In the genomic region with DNA sequence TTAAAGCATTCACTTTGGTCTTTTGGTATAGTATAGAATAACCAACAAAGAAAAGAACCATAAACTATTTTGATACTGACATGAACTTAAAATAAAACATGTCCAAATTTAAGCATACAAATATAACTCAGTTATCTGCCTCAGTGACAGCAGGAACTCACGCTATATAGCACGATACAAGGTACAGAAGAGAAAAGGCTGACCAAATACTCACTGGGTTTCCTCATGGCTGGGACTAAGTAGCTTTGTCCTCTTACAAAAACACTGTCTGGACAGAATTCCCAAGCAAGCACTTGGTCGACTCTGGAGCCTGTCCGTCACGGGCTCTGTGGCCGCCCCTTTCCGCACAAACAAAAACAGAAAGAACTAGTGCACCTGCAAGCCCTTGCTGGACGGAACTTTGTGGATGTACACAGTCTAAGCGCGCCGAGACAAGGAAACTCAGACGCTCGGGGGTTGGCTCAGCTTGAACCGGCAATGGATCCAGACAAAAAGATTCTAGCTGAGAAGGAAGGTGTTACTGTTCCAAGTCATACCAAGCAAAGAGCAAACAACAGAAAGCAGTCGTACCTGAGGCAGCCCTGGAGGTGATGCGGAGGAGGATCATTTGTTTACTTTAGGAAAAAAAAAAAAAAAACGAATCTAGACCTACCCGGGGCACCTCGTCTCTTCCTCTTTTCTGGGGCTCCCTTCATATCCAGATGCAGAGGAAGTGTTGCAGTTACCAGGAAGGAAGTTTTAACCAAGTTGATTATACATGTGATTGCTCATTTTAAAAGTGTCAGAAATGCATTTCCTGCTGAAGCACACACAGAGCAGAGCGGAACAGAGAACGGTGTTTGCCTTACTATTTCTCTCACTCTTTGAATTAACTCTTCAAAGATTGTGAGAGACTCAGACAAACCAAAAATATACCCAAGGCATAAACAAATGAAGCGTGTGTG, we compare ENCODE assay signal across 8 mouse cellular contexts. TPM values are rescaled to one million over a fixed set of nuclear protein-coding genes. Genes with fewer than 3 reads are reported as not detected.
DNase-seq lines count a peak whose midpoint lies in the region; ATAC-seq and TF ChIP-seq lines count a peak whose summit lies in the region.

A gene (minus strand): TSS at position 712 of the 944 bp plus-strand sequence.

- no peaks in the 10 kb centered on the region for H3K9me3 ChIP-seq in intestine, embryonic 15.5 days
- no peaks in the 10 kb centered on the region for H3K9me3 ChIP-seq in lung, postnatal 0 days (ENCODE audit: low read length)

- intact Hi-C loops in gastrocnemius, postnatal 14 days (cut with DNase I; ENCODE audit: low total_unique reads) = no loop called here

- peak; percentile 41; the same call in 1 of the 2 replicates for ATAC-seq in intestine, embryonic 15.5 days
- peak; percentile 57 for ATAC-seq in lung, postnatal 0 days

- no peak within 1 kb of the TSS for H3K9ac ChIP-seq in intestine, embryonic 15.5 days
- no peak within 1 kb of the TSS for H3K9ac ChIP-seq in lung, postnatal 0 days (replicated peaks; ENCODE audit: low read depth)

- no peaks in the 10 kb centered on the region for H3K27me3 ChIP-seq in intestine, embryonic 15.5 days (replicated peaks)
- no peaks in the 10 kb centered on the region for H3K27me3 ChIP-seq in lung, postnatal 0 days (replicated peaks; ENCODE audit: insufficient read depth, low read length)
- H3K27me3 ChIP-seq in thymus, adult 2 months (ENCODE audit: control insufficient read depth, insufficient read depth, low read length) = no peaks in the 10 kb centered on the region

- TF ChIP-seq POLR2A in thymus, adult 2 months (IDR thresholded peaks at IDR 0.05; ENCODE audit: control insufficient read depth, extremely low read depth, insufficient read depth, low read length, poor library complexity) = no peak

- peak within 1 kb of the TSS; percentile 40 for H3K4me2 ChIP-seq in intestine, embryonic 15.5 days (replicated peaks)
- peak within 1 kb of the TSS; percentile 46 for H3K4me2 ChIP-seq in lung, postnatal 0 days (replicated peaks; ENCODE audit: low read depth, low read length)

- DNase-seq in layer of hippocampus, adult 2 months (ENCODE audit: low spot score in 2 of 2) = no peak
- no peak for DNase-seq in layer of hippocampus, adult 11-12 months (ENCODE audit: low spot score)
- DNase-seq in c-Kit-positive CD71-negative TER-119-negative erythroid progenitor cells, embryonic 14.5 days (ENCODE audit: low read depth) = peak; percentile 50
- DNase-seq in lung, postnatal 0 days (ENCODE audit: low spot score) = peak; percentile 66
- DNase-seq in thymus, adult 2 months = peak; percentile 43
- DNase-seq in gastrocnemius, postnatal 14 days = no peak
- DNase-seq in cerebellum, postnatal 14 days = no peak

- 39% methylated on average over 22 of the region's 22 CpGs for WGBS in intestine, embryonic 15.5 days
- 14% methylated on average over 22 of the region's 22 CpGs for WGBS in lung, postnatal 0 days
- under 1% methylated on average over 22 of the region's 22 CpGs for WGBS in thymus, adult 2 months

- no peaks in the 10 kb centered on the region for H3K4me1 ChIP-seq in intestine, embryonic 15.5 days (replicated peaks)
- no peaks in the 10 kb centered on the region for H3K4me1 ChIP-seq in lung, postnatal 0 days (ENCODE audit: insufficient read depth, low read depth, low read length)
- peaks cover 29% of the 10 kb centered on the region for H3K4me1 ChIP-seq in thymus, adult 2 months (replicated peaks; ENCODE audit: control insufficient read depth, insufficient read depth, low read length)

- peak within 1 kb of the TSS; percentile 25 for H3K4me3 ChIP-seq in layer of hippocampus, adult 2 months
- H3K4me3 ChIP-seq in intestine, embryonic 15.5 days (replicated peaks) = peak within 1 kb of the TSS; percentile 21
- peak within 1 kb of the TSS; percentile 39 for H3K4me3 ChIP-seq in lung, postnatal 0 days (ENCODE audit: low read depth, low read length)
- peak within 1 kb of the TSS; percentile 100 for H3K4me3 ChIP-seq in thymus, adult 2 months (ENCODE audit: control insufficient read depth, insufficient read depth, low read length)

- H3K36me3 ChIP-seq in intestine, embryonic 15.5 days = no peaks in the 10 kb centered on the region
- H3K36me3 ChIP-seq in lung, postnatal 0 days (ENCODE audit: insufficient read depth, low read length) = no peaks in the 10 kb centered on the region
- peaks cover 25% of the 10 kb centered on the region for H3K36me3 ChIP-seq in thymus, adult 2 months (ENCODE audit: control insufficient read depth, insufficient read depth, low read length)

- no peak for TF ChIP-seq CTCF in layer of hippocampus, adult 2 months (conservative IDR thresholded peaks at IDR 0.05)
- TF ChIP-seq CTCF in lung, postnatal 0 days (IDR thresholded peaks at IDR 0.05) = no peak
- no peak for TF ChIP-seq CTCF in thymus, adult 2 months (IDR thresholded peaks at IDR 0.05; ENCODE audit: borderline replicate concordance, control insufficient read depth, extremely low read depth, insufficient read depth, low read length, poor library complexity)

- TF ChIP-seq EP300 in lung, postnatal 0 days (IDR thresholded peaks at IDR 0.05) = 0 out of 2 replicates have a peak, but pooled peaks have one; percentile 8

- peak within 1 kb of the TSS; percentile 19; the same call in 1 of the 2 replicates for H3K27ac ChIP-seq in layer of hippocampus, adult 2 months
- H3K27ac ChIP-seq in intestine, embryonic 15.5 days = no peak within 1 kb of the TSS; the same call in 1 of the 2 replicates
- H3K27ac ChIP-seq in lung, postnatal 0 days (ENCODE audit: low read length) = no peak within 1 kb of the TSS
- peak within 1 kb of the TSS; percentile 96 for H3K27ac ChIP-seq in thymus, adult 2 months (ENCODE audit: control insufficient read depth, insufficient read depth, low read length)

RNA-seq across cellular contexts. Expression of the gene that starts here (rescaled TPM):
- 1 to 10 TPM; 4.2 to 4.8 TPM for total RNA-seq in layer of hippocampus, adult 2 months (2021)
- 2.1 and 2.3 TPM in 2 replicates for polyA plus RNA-seq in intestine, embryonic 15.5 days (2015; fragmentation: Nextera tagmentation; extraction: Ambion mirVana)
- 2.3 and 2.5 TPM in 2 replicates for polyA plus RNA-seq in lung, postnatal 0 days (2015; fragmentation: Nextera tagmentation; extraction: Ambion mirVana)
- polyA plus RNA-seq in thymus, adult 2 months (2012; rRNA removed) = 37.6 and 42.4 TPM in 2 replicates
- 1 to 10 TPM; 1.5 TPM for total RNA-seq in gastrocnemius, postnatal 14 days (2021)

Comparison
In these comparisons a context has a peak if more than half of its experiments do, and no peak if none do; other contexts are left out.
1. RNA of the gene that starts here (polyA plus RNA-seq): 37.6 to 42.4 TPM in thymus, adult 2 months; 2.3 to 2.5 TPM in lung, postnatal 0 days and 2.1 to 2.3 TPM in intestine, embryonic 15.5 days; every median in the first group is over 10 times any median in the second.
2. DNase-seq: peak in c-Kit-positive CD71-negative TER-119-negative erythroid progenitor cells, embryonic 14.5 days (single experiment), lung, postnatal 0 days (single experiment) and thymus, adult 2 months (single experiment); none in layer of hippocampus, adult 2 months (0 of 2), layer of hippocampus, adult 11-12 months (single experiment), gastrocnemius, postnatal 14 days (single experiment) and cerebellum, postnatal 14 days (0 of 2).
3. H3K27ac ChIP-seq: peak in layer of hippocampus, adult 2 months (single experiment) and thymus, adult 2 months (single experiment); none in intestine, embryonic 15.5 days (single experiment) and lung, postnatal 0 days (single experiment).
4. H3K4me3 ChIP-seq: peak in every context shown above with its lines; median percentile 100 in thymus, adult 2 months; 39 in lung, postnatal 0 days; 25 in layer of hippocampus, adult 2 months; 21 in intestine, embryonic 15.5 days.